Mouse (Mus musculus) heart, postnatal 0 days (tissue): ENCODE data around the gene Btnl2.
A peak's percentile ranks its signal among the peaks of the same experiment; 100 is the strongest.

Source experiments
- CTCF ChIP-seq: IDR thresholded peaks from 2 replicates; pipeline ENCODE4 v1.5.1; 2016; ENCODE audit warnings: antibody characterized with exemption, control low read depth, low read depth
- EP300 ChIP-seq: IDR thresholded peaks from 2 replicates; pipeline ENCODE4 v1.6.1; 2016; ENCODE audit warnings: antibody characterized with exemption, low read depth

GRCm38 (mm10) chr17:34313393-34313792, 41.2 kb upstream of the Btnl2 start:
- TF ChIP-seq CTCF (peak; percentile 87), EP300 (no peak)
